Mouse (Mus musculus) forebrain, embryonic 15.5 days (tissue): ENCODE measurements at regions not wholly inside any gene's neighbourhood (a gene's known extent, or its start where the extent isn't known, plus 50 kb on each side); places are given as distances from the start of the nearest gene placed in this dataset.

Source experiments
- ATAC-seq: fragments of 200-750 bp; cut with Nextera tagmentation; replicated peaks from 2 replicates; pipeline ENCODE4 v1.8.0; 2017; ENCODE audit warnings: mild to moderate bottlenecking, moderate TSS enrichment, moderate library complexity
- H3K27ac ChIP-seq: fragments of 300-500 bp; sonication (generic); replicated peaks from 2 replicates; pipeline ENCODE4 v1.5.1; 2015; ENCODE audit warnings: mild to moderate bottlenecking, inconsistent platforms
- H3K27me3 ChIP-seq: fragments of 300-500 bp; sonication (generic); 2 replicates; pipeline ENCODE4 v1.6.1; 2015; ENCODE audit warnings: inconsistent platforms
- H3K36me3 ChIP-seq: fragments of 300-500 bp; sonication (generic); 2 replicates; pipeline ENCODE4 v1.6.1; 2015; ENCODE audit warnings: mild to moderate bottlenecking, inconsistent platforms
- H3K4me1 ChIP-seq: fragments of 300-500 bp; sonication (generic); 2 replicates; pipeline ENCODE4 v1.6.1; 2015; ENCODE audit warnings: inconsistent platforms
- H3K4me2 ChIP-seq: fragments of 300-500 bp; sonication (generic); replicated peaks from 2 replicates; pipeline ENCODE4 v1.6.1; 2015; ENCODE audit warnings: mild to moderate bottlenecking, inconsistent platforms
- H3K4me3 ChIP-seq: fragments of 300-500 bp; sonication (generic); 2 replicates; pipeline ENCODE4 v1.5.1; 2015; ENCODE audit warnings: mild to moderate bottlenecking, inconsistent platforms
- H3K9ac ChIP-seq: fragments of 300-500 bp; sonication (generic); replicated peaks from 2 replicates; pipeline ENCODE4 v1.6.1; 2015; ENCODE audit warnings: mild to moderate bottlenecking, inconsistent platforms
- H3K9me3 ChIP-seq: fragments of 300-500 bp; sonication (generic); 2 replicates; pipeline ENCODE4 v1.6.1; 2016; ENCODE audit warnings: inconsistent platforms
- WGBS: fragments of 180-500 bp; shearing (Covaris S2); methylation state at CpG from one replicate; pipeline ENCODE4 v1.1.7; 2015; ENCODE audit warnings: mixed read lengths; 5-methylcytosine and 5-hydroxymethylcytosine counted together

- no peak overlapping the region for H3K4me3 ChIP-seq
- 85% methylated on average over 5 of the region's 5 CpGs for WGBS
- H3K9me3 ChIP-seq: no peaks in the 10 kb centered on the region
- H3K4me1 ChIP-seq: no peaks in the 10 kb centered on the region
- H3K27me3 ChIP-seq: no peaks in the 10 kb centered on the region
- no peak overlapping the region for H3K27ac ChIP-seq
- no peak for ATAC-seq
- no peaks in the 10 kb centered on the region for H3K36me3 ChIP-seq
- no peak overlapping the region for H3K4me2 ChIP-seq
- no peak overlapping the region for H3K9ac ChIP-seq
Measured at GRCm38 (mm10) chr10:98691816-98692215, 222.4 kb upstream of the Atp2b1 start.

GRCm38 (mm10) chr10:98694690-98695370 lies 219.4 kb upstream of the Atp2b1 start:
- no peaks in the 10 kb centered on the region for H3K27me3 ChIP-seq
- no peak overlapping the region for H3K4me2 ChIP-seq
- WGBS: 96% methylated on average over 2 of the region's 2 CpGs
- H3K9ac ChIP-seq: no peak overlapping the region
- ATAC-seq: no peak
- H3K4me1 ChIP-seq: no peaks in the 10 kb centered on the region
- no peaks in the 10 kb centered on the region for H3K9me3 ChIP-seq
- H3K27ac ChIP-seq: no peak overlapping the region
- no peak overlapping the region for H3K4me3 ChIP-seq
- no peaks in the 10 kb centered on the region for H3K36me3 ChIP-seq

- Histone ChIP-seq H3K27me3 (no peaks in the 10 kb centered on the region), H3K4me1 (no peaks in the 10 kb centered on the region), H3K36me3 (no peaks in the 10 kb centered on the region), H3K9ac (no peak overlapping the region), H3K9me3 (no peaks in the 10 kb centered on the region), H3K27ac (no peak overlapping the region), H3K4me2 (no peak overlapping the region), H3K4me3 (no peak overlapping the region)
- 94% methylated on average over 2 of the region's 2 CpGs for WGBS
- no peak for ATAC-seq
Measured at GRCm38 (mm10) chr10:98695371-98695725, 218.9 kb upstream of the Atp2b1 start.

GRCm38 (mm10) chr10:98697866-98698265 lies 216.3 kb upstream of the Atp2b1 start:
- Histone ChIP-seq H3K36me3 (no peaks in the 10 kb centered on the region), H3K9ac (no peak overlapping the region), H3K9me3 (no peaks in the 10 kb centered on the region), H3K27me3 (no peaks in the 10 kb centered on the region), H3K4me2 (no peak overlapping the region), H3K4me1 (no peaks in the 10 kb centered on the region), H3K4me3 (no peak overlapping the region), H3K27ac (no peak overlapping the region)
- WGBS: 79% methylated on average over 4 of the region's 4 CpGs
- ATAC-seq: no peak

GRCm38 (mm10) chr10:98699579-98699978 lies 214.6 kb upstream of the Atp2b1 start:
- Histone ChIP-seq H3K4me1 (no peaks in the 10 kb centered on the region), H3K9me3 (no peaks in the 10 kb centered on the region), H3K4me2 (no peak overlapping the region), H3K9ac (no peak overlapping the region), H3K4me3 (no peak overlapping the region), H3K27ac (no peak overlapping the region), H3K36me3 (no peaks in the 10 kb centered on the region), H3K27me3 (no peaks in the 10 kb centered on the region)
- no peak for ATAC-seq
- WGBS: 92% methylated on average over 4 of the region's 4 CpGs

- no peaks in the 10 kb centered on the region for H3K36me3 ChIP-seq
- no peaks in the 10 kb centered on the region for H3K27me3 ChIP-seq
- H3K9ac ChIP-seq: no peak overlapping the region
- H3K4me3 ChIP-seq: no peak overlapping the region
- no peak overlapping the region for H3K4me2 ChIP-seq
- 79% methylated on average over 4 of the region's 4 CpGs for WGBS
- no peaks in the 10 kb centered on the region for H3K4me1 ChIP-seq
- H3K9me3 ChIP-seq: no peaks in the 10 kb centered on the region
- no peak for ATAC-seq
- no peak overlapping the region for H3K27ac ChIP-seq
Measured at GRCm38 (mm10) chr10:98700407-98700806, 213.8 kb upstream of the Atp2b1 start.

- no peak overlapping the region for H3K4me2 ChIP-seq
- no peak for ATAC-seq
- WGBS: 77% methylated on average over 3 of the region's 3 CpGs
Measured at GRCm38 (mm10) chr10:98701285-98701684, 212.9 kb upstream of the Atp2b1 start.

GRCm38 (mm10) chr10:98702470-98703215 lies 211.6 kb upstream of the Atp2b1 start:
- Histone ChIP-seq H3K4me2 (no peak overlapping the region), H3K36me3 (no peaks in the 10 kb centered on the region), H3K27me3 (no peaks in the 10 kb centered on the region), H3K4me1 (no peaks in the 10 kb centered on the region), H3K27ac (no peak overlapping the region), H3K9me3 (no peaks in the 10 kb centered on the region), H3K4me3 (no peak overlapping the region), H3K9ac (no peak overlapping the region)
- ATAC-seq: no peak
- 88% methylated on average over 5 of the region's 5 CpGs for WGBS

More at GRCm38 (mm10) chr10:98701285-98701684, 212.9 kb upstream of the Atp2b1 start:
- H3K9ac ChIP-seq: no peak overlapping the region
- no peaks in the 10 kb centered on the region for H3K9me3 ChIP-seq
- no peaks in the 10 kb centered on the region for H3K4me1 ChIP-seq
- H3K27ac ChIP-seq: no peak overlapping the region
- H3K4me3 ChIP-seq: no peak overlapping the region
- H3K36me3 ChIP-seq: no peaks in the 10 kb centered on the region
- no peaks in the 10 kb centered on the region for H3K27me3 ChIP-seq

GRCm38 (mm10) chr10:98703642-98704293 lies 210.4 kb upstream of the Atp2b1 start:
- 86% methylated on average over 2 of the region's 2 CpGs for WGBS
- Histone ChIP-seq H3K4me3 (no peak overlapping the region), H3K27me3 (no peaks in the 10 kb centered on the region), H3K9me3 (no peaks in the 10 kb centered on the region), H3K36me3 (no peaks in the 10 kb centered on the region), H3K9ac (no peak overlapping the region), H3K4me2 (no peak overlapping the region), H3K4me1 (no peaks in the 10 kb centered on the region), H3K27ac (no peak overlapping the region)
- ATAC-seq: no peak

- Histone ChIP-seq H3K4me2 (no peak overlapping the region), H3K27ac (no peak overlapping the region), H3K4me3 (no peak overlapping the region), H3K36me3 (no peaks in the 10 kb centered on the region), H3K9ac (no peak overlapping the region), H3K9me3 (no peaks in the 10 kb centered on the region), H3K4me1 (no peaks in the 10 kb centered on the region), H3K27me3 (no peaks in the 10 kb centered on the region)
- 92% methylated on average over 6 of the region's 6 CpGs for WGBS
- ATAC-seq: no peak
Measured at GRCm38 (mm10) chr10:98704559-98704958, 209.6 kb upstream of the Atp2b1 start.

- Histone ChIP-seq H3K27me3 (no peaks in the 10 kb centered on the region), H3K4me3 (no peak overlapping the region), H3K9ac (no peak overlapping the region), H3K4me2 (no peak overlapping the region), H3K9me3 (no peaks in the 10 kb centered on the region), H3K27ac (no peak overlapping the region), H3K36me3 (no peaks in the 10 kb centered on the region), H3K4me1 (no peaks in the 10 kb centered on the region)
- WGBS: 96% methylated on average over 4 of the region's 4 CpGs
- no peak for ATAC-seq
Measured at GRCm38 (mm10) chr10:98717856-98718255, 196.3 kb upstream of the Atp2b1 start.

- no peak for ATAC-seq
- Histone ChIP-seq H3K36me3 (no peaks in the 10 kb centered on the region), H3K4me3 (no peak overlapping the region), H3K27ac (no peak overlapping the region), H3K27me3 (no peaks in the 10 kb centered on the region), H3K9me3 (no peaks in the 10 kb centered on the region), H3K4me2 (no peak overlapping the region), H3K9ac (no peak overlapping the region), H3K4me1 (no peaks in the 10 kb centered on the region)
- WGBS: 77% methylated on average over 4 of the region's 4 CpGs
Measured at GRCm38 (mm10) chr10:98718706-98719105, 195.5 kb upstream of the Atp2b1 start.
